ENCODE assay signal across 35 mouse cellular contexts in genomic region chr6:32028228-32029009, GRCm38 (mm10). TPM values are rescaled to one million over a fixed set of nuclear protein-coding genes. Genes with fewer than 3 reads are reported as not detected.
DNase-seq lines count a peak whose midpoint lies in the region; ATAC-seq and TF ChIP-seq lines count a peak whose summit lies in the region.
"Had no signal": no experiment of that assay in that cellular context is flagged by ENCODE, and none has a peak within 500 bp of the region (broad histone marks: within the 10 kb centered on the region; RNA-seq: fewer than 3 reads in every experiment).

No protein-coding gene starts in this region.

- peak; percentile 19 for DNase-seq in adrenal gland, postnatal 10 days
- DNase-seq in adrenal gland, postnatal 4 days (ENCODE audit: low spot score in 2 of 2) = no peak
- DNase-seq in kidney, adult 9 months = peak; percentile 16
- no peak for DNase-seq in kidney, adult 18-20 months
- DNase-seq in lung, postnatal 36 days = peak; percentile 2
- DNase-seq in lung, adult 2 months = no peak
- no peak for DNase-seq in thymus, postnatal 4 days
- DNase-seq: cerebellum, adult 8-10 months; cerebellum, postnatal 25 days; gastrocnemius, postnatal 14 days; heart, adult 18-20 months; heart, postnatal 10 days; kidney, postnatal 10 days; layer of hippocampus, adult 9-11 months; midbrain, embryonic 14.5 days; right cerebral cortex, postnatal 4 days; thymus, adult 18-20 months; thymus, postnatal 25 days had no signal

- ATAC-seq in megakaryocyte, adult 5-6 weeks (ENCODE audit: poor library complexity, severe bottlenecking) = peak; percentile 75
- ATAC-seq: forebrain, embryonic 14.5 days; intestine, embryonic 16.5 days; lung, postnatal 0 days had no signal

- TF ChIP-seq POLR2A in lung, adult 2 months (IDR thresholded peaks at IDR 0.05; ENCODE audit: borderline replicate concordance, extremely low read depth, low read depth, low read length) = no peak

- no peak for TF ChIP-seq CTCF in lung, adult 2 months (IDR thresholded peaks at IDR 0.05; ENCODE audit: insufficient read depth, low read length)

- H3K4me1 ChIP-seq in lung, adult 2 months (ENCODE audit: control insufficient read depth, insufficient read depth, low read length) = no peaks in the 10 kb centered on the region
- H3K4me1 ChIP-seq: heart, embryonic 13.5 days; hindbrain, embryonic 12.5 days had no signal

- WGBS in lung, adult 2 months = 70% methylated on average over 3 of the region's 3 CpGs

- H3K4me3 ChIP-seq in lung, adult 2 months (replicated peaks; ENCODE audit: extremely low read depth, low read depth, low read length) = no peak overlapping the region
- H3K4me3 ChIP-seq: heart, embryonic 13.5 days; hindbrain, embryonic 12.5 days; limb, embryonic 12.5 days had no signal

RNA-seq across cellular contexts. Expression of gene 1700012A03Rik, which starts 21.6 kb away (rescaled TPM):
- total RNA-seq in adrenal gland, postnatal 10 days (2021) = not detected
- total RNA-seq in adrenal gland, postnatal 4 days (2021) = not detected
- polyA plus RNA-seq in lung, adult 2 months (2012; rRNA removed) = not detected in 2 replicates
- not detected in 2 replicates for total RNA-seq in megakaryocyte, adult 5-6 weeks (2015)
- not detected in 2 replicates for total RNA-seq in megakaryocyte, adult 5-6 weeks (2017)
- total RNA-seq: gastrocnemius, postnatal 14 days; heart, adult 18-20 months; heart, postnatal 10 days; left cerebral cortex, postnatal 14 days; megakaryocyte-erythroid progenitor cell, adult 5-6 weeks; MEL; neutrophil, adult 5-6 weeks had no signal
- polyA plus RNA-seq: embryonic facial prominence, embryonic 11.5 days; forebrain, embryonic 14.5 days; heart, embryonic 13.5 days; hindbrain, embryonic 12.5 days; intestine, embryonic 16.5 days; limb, embryonic 12.5 days; liver, embryonic 11.5 days; liver, embryonic 16.5 days; lung, postnatal 0 days; midbrain, embryonic 14.5 days; neural tube, embryonic 11.5 days; spleen, adult 2 months; stomach, postnatal 0 days had no signal

Comparison
In these comparisons a context has a peak if more than half of its experiments do, and no peak if none do; other contexts are left out.
1. DNase-seq: peak in adrenal gland, postnatal 10 days (single experiment), kidney, adult 9 months (single experiment) and lung, postnatal 36 days (single experiment); none in adrenal gland, postnatal 4 days (0 of 2), kidney, adult 18-20 months (single experiment), lung, adult 2 months (single experiment) and thymus, postnatal 4 days (single experiment).